ENCODE assay signal across 10 mouse cellular contexts in genomic region chr2:35503723-35504416, GRCm38 (mm10). TPM values are rescaled to one million over a fixed set of nuclear protein-coding genes. Genes with fewer than 3 reads are reported as not detected.
DNase-seq lines count a peak whose midpoint lies in the region; ATAC-seq and TF ChIP-seq lines count a peak whose summit lies in the region.
"Had no signal": no experiment of that assay in that cellular context is flagged by ENCODE, and none has a peak within 500 bp of the region (broad histone marks: within the 10 kb centered on the region; RNA-seq: fewer than 3 reads in every experiment).

No protein-coding gene starts in this region.

- no peak overlapping the region for H3K4me3 ChIP-seq in kidney, embryonic 15.5 days (replicated peaks)
- peak overlapping the region; percentile 26 for H3K4me3 ChIP-seq in limb, embryonic 10.5 days
- H3K4me3 ChIP-seq in stomach, postnatal 0 days (ENCODE audit: low read depth, low read length) = no peak overlapping the region
- no peak overlapping the region for H3K4me3 ChIP-seq in forebrain, embryonic 11.5 days (ENCODE audit: low read depth, low read length)
- H3K4me3 ChIP-seq: neural tube, embryonic 13.5 days had no signal

- peak overlapping the region; percentile 85 for H3K27ac ChIP-seq in kidney, embryonic 15.5 days
- peak overlapping the region; percentile 85 for H3K27ac ChIP-seq in limb, embryonic 10.5 days
- peak overlapping the region; percentile 82 for H3K27ac ChIP-seq in stomach, postnatal 0 days (replicated peaks)
- H3K27ac ChIP-seq in forebrain, embryonic 11.5 days (ENCODE audit: low read depth, low read length) = no peak overlapping the region
- H3K27ac ChIP-seq: neural tube, embryonic 13.5 days had no signal

- TF ChIP-seq CTCF in stomach, postnatal 0 days (IDR thresholded peaks at IDR 0.05; ENCODE audit: low read depth) = 0 out of 2 replicates have a peak, but pooled peaks have one; percentile 2

- no peak overlapping the region for H3K4me2 ChIP-seq in kidney, embryonic 15.5 days
- no peak overlapping the region for H3K4me2 ChIP-seq in stomach, postnatal 0 days (replicated peaks; ENCODE audit: low read depth)
- no peak overlapping the region for H3K4me2 ChIP-seq in forebrain, embryonic 11.5 days (ENCODE audit: low read depth, low read length, severe bottlenecking)
- H3K4me2 ChIP-seq: neural tube, embryonic 13.5 days had no signal

- ATAC-seq in kidney, embryonic 15.5 days (replicated peaks; ENCODE audit: low FRiP score) = peak; percentile 44
- ATAC-seq in stomach, postnatal 0 days (ENCODE audit: low FRiP score, low TSS enrichment) = peak; percentile 22; the same call in 1 of the 2 replicates
- ATAC-seq in forebrain, embryonic 11.5 days (replicated peaks; ENCODE audit: low FRiP score) = no peak
- ATAC-seq: Patski had no signal

- H3K27me3 ChIP-seq in kidney, embryonic 15.5 days = no peaks in the 10 kb centered on the region
- H3K27me3 ChIP-seq in limb, embryonic 10.5 days (ENCODE audit: low read depth, poor library complexity, severe bottlenecking) = no peaks in the 10 kb centered on the region
- H3K27me3 ChIP-seq in stomach, postnatal 0 days (ENCODE audit: control insufficient read depth, insufficient read depth, low read length) = no peaks in the 10 kb centered on the region
- no peaks in the 10 kb centered on the region for H3K27me3 ChIP-seq in forebrain, embryonic 11.5 days (ENCODE audit: control insufficient read depth, insufficient read depth, low read length)
- H3K27me3 ChIP-seq: neural tube, embryonic 13.5 days; Patski had no signal

- DNase-seq in kidney, adult 11 months = no peak
- DNase-seq in embryo, embryonic 11 days = peak; percentile 66
- DNase-seq in limb, embryonic 10.5 days (ENCODE audit: low spot score) = peak; percentile 73
- DNase-seq in stomach, postnatal 0 days (ENCODE audit: low spot score) = no peak
- no peak for DNase-seq in cerebellum, postnatal 25 days
- no peak for DNase-seq in frontal cortex, postnatal 14 days (ENCODE audit: low spot score in 2 of 2)
- no peak for DNase-seq in forebrain, embryonic 11.5 days (ENCODE audit: low spot score)

- H3K9ac ChIP-seq in kidney, embryonic 15.5 days = no peak overlapping the region
- H3K9ac ChIP-seq in stomach, postnatal 0 days (ENCODE audit: low read length) = no peak overlapping the region
- H3K9ac ChIP-seq in forebrain, embryonic 11.5 days (ENCODE audit: low read length) = no peak overlapping the region
- H3K9ac ChIP-seq: neural tube, embryonic 13.5 days had no signal

- no peaks in the 10 kb centered on the region for H3K36me3 ChIP-seq in kidney, embryonic 15.5 days
- H3K36me3 ChIP-seq in limb, embryonic 10.5 days = no peaks in the 10 kb centered on the region
- no peaks in the 10 kb centered on the region for H3K36me3 ChIP-seq in stomach, postnatal 0 days (ENCODE audit: control insufficient read depth, insufficient read depth, low read length)
- H3K36me3 ChIP-seq in forebrain, embryonic 11.5 days (ENCODE audit: control insufficient read depth, insufficient read depth, low read length) = no peaks in the 10 kb centered on the region
- H3K36me3 ChIP-seq: neural tube, embryonic 13.5 days had no signal

- WGBS in kidney, embryonic 15.5 days = 21% methylated on average over 8 of the region's 8 CpGs
- 18% methylated on average over 8 of the region's 8 CpGs for WGBS in limb, embryonic 10.5 days
- WGBS in stomach, postnatal 0 days = 36% methylated on average over 8 of the region's 8 CpGs
- WGBS in forebrain, embryonic 11.5 days = 63% methylated on average over 8 of the region's 8 CpGs

- peaks cover 59% of the 10 kb centered on the region for H3K4me1 ChIP-seq in kidney, embryonic 15.5 days
- H3K4me1 ChIP-seq in limb, embryonic 10.5 days = peaks cover 67% of the 10 kb centered on the region
- H3K4me1 ChIP-seq in stomach, postnatal 0 days (replicated peaks; ENCODE audit: control insufficient read depth, insufficient read depth) = peaks cover 12% of the 10 kb centered on the region; the same call in 1 of the 2 replicates
- H3K4me1 ChIP-seq in forebrain, embryonic 11.5 days (replicated peaks; ENCODE audit: control insufficient read depth, insufficient read depth, low read length) = no peaks in the 10 kb centered on the region

- H3K9me3 ChIP-seq in kidney, embryonic 15.5 days (replicated peaks) = no peaks in the 10 kb centered on the region
- no peaks in the 10 kb centered on the region for H3K9me3 ChIP-seq in limb, embryonic 10.5 days (replicated peaks)
- H3K9me3 ChIP-seq in stomach, postnatal 0 days (ENCODE audit: control insufficient read depth, low read length) = no peaks in the 10 kb centered on the region
- no peaks in the 10 kb centered on the region; the same call in 1 of the 2 replicates for H3K9me3 ChIP-seq in forebrain, embryonic 11.5 days (ENCODE audit: control insufficient read depth, low read length)
- H3K9me3 ChIP-seq: neural tube, embryonic 13.5 days had no signal

- TF ChIP-seq EP300 in stomach, postnatal 0 days (optimal IDR thresholded peaks at IDR 0.05) = no peak

RNA-seq across cellular contexts. Expression of gene Ggta1, which starts 40.8 kb away (rescaled TPM):
- 20.5 and 22.3 TPM in 2 replicates for polyA plus RNA-seq in kidney, embryonic 15.5 days (2015; fragmentation: Nextera tagmentation; extraction: Ambion mirVana)
- polyA plus RNA-seq in limb, embryonic 10.5 days (2016; fragmentation: Nextera tagmentation; extraction: Ambion mirVana) = 6.5 and 6.6 TPM in 2 replicates
- 10.7 and 11.5 TPM in 2 replicates for polyA plus RNA-seq in stomach, postnatal 0 days (2015; fragmentation: Nextera tagmentation; extraction: Ambion mirVana)
- polyA plus RNA-seq in forebrain, embryonic 11.5 days (2014; fragmentation: Nextera tagmentation; extraction: Ambion mirVana) = 5.1 and 7.2 TPM in 2 replicates

RNA-seq across cellular contexts. Expression of gene Dab2ip, which starts 54.2 kb away (rescaled TPM):
- 37.5 and 40.4 TPM in 2 replicates for polyA plus RNA-seq in kidney, embryonic 15.5 days (2015; fragmentation: Nextera tagmentation; extraction: Ambion mirVana)
- 44.0 and 49.7 TPM in 2 replicates for polyA plus RNA-seq in limb, embryonic 10.5 days (2016; fragmentation: Nextera tagmentation; extraction: Ambion mirVana)
- 46.4 and 48.1 TPM in 2 replicates for polyA plus RNA-seq in stomach, postnatal 0 days (2015; fragmentation: Nextera tagmentation; extraction: Ambion mirVana)
- 51.5 and 52.2 TPM in 2 replicates for polyA plus RNA-seq in forebrain, embryonic 11.5 days (2014; fragmentation: Nextera tagmentation; extraction: Ambion mirVana)

Comparison
In these comparisons a context has a peak if more than half of its experiments do, and no peak if none do; other contexts are left out.
1. DNase-seq: peak in embryo, embryonic 11 days (single experiment) and limb, embryonic 10.5 days (single experiment); none in kidney, adult 11 months (single experiment), stomach, postnatal 0 days (single experiment), cerebellum, postnatal 25 days (0 of 2), frontal cortex, postnatal 14 days (0 of 2) and forebrain, embryonic 11.5 days (single experiment).